Mouse (Mus musculus): Measurements from ENCODE around the gene Olfr734. TPM values are rescaled to one million over a fixed set of nuclear protein-coding genes. Genes with fewer than 3 reads are reported as not detected.

The Olfr734 gene
- polyA plus RNA-seq (2015; fragmentation: Nextera tagmentation; extraction: Ambion mirVana): not detected in 2 replicates

GRCm38 (mm10) chr14:50326661-50327060 lies at the start of gene Olfr734:
Gene Olfr734, minus strand, starts transcription at chr14:50326761.
- H3K4me3 ChIP-seq: no peak within 1 kb of the TSS
- H3K9ac ChIP-seq: no peak within 1 kb of the TSS
- no peak within 1 kb of the TSS for H3K27ac ChIP-seq
- no peaks in the 10 kb centered on the region for H3K4me1 ChIP-seq
- H3K36me3 ChIP-seq: no peaks in the 10 kb centered on the region
- H3K9me3 ChIP-seq: no peaks in the 10 kb centered on the region
- no peak within 1 kb of the TSS for H3K4me2 ChIP-seq
- no peak for ATAC-seq (ENCODE audit: insufficient number of reproducible peaks, insufficient read depth, low FRiP score, low TSS enrichment, low read depth)
- no peaks in the 10 kb centered on the region for H3K27me3 ChIP-seq
- WGBS: 77% methylated on average over 1 of the region's 1 CpGs

- no peaks in the 10 kb centered on the region for H3K4me1 ChIP-seq
- H3K4me2 ChIP-seq: no peak overlapping the region
- H3K27me3 ChIP-seq: no peaks in the 10 kb centered on the region
- no peaks in the 10 kb centered on the region for H3K36me3 ChIP-seq
- H3K4me3 ChIP-seq: no peak overlapping the region
- no peak overlapping the region for H3K27ac ChIP-seq
- no peak for ATAC-seq (ENCODE audit: insufficient number of reproducible peaks, insufficient read depth, low FRiP score, low TSS enrichment, low read depth)
- 76% methylated on average over 2 of the region's 2 CpGs for WGBS
- 0 out of 2 replicates have a peak, but pooled peaks cover 3% of the 10 kb centered on the region for H3K9me3 ChIP-seq
- H3K9ac ChIP-seq: no peak overlapping the region
Observed at GRCm38 (mm10) chr14:50363561-50363960, 37.0 kb upstream of the Olfr734 start.

- Histone ChIP-seq H3K4me1 (no peaks in the 10 kb centered on the region), H3K4me3 (no peak overlapping the region), H3K27me3 (no peaks in the 10 kb centered on the region), H3K9me3 (0 out of 2 replicates have a peak, but pooled peaks cover 3% of the 10 kb centered on the region), H3K27ac (no peak overlapping the region), H3K9ac (no peak overlapping the region), H3K36me3 (no peaks in the 10 kb centered on the region), H3K4me2 (no peak overlapping the region)
- ATAC-seq (ENCODE audit: insufficient number of reproducible peaks, insufficient read depth, low FRiP score, low TSS enrichment, low read depth): no peak
- WGBS: 77% methylated on average over 3 of the region's 3 CpGs
Observed at GRCm38 (mm10) chr14:50360480-50360879, 33.9 kb upstream of the Olfr734 start.

- Histone ChIP-seq H3K4me1 (no peaks in the 10 kb centered on the region), H3K4me3 (no peak within 1 kb of the TSS), H3K27ac (no peak within 1 kb of the TSS), H3K9me3 (no peaks in the 10 kb centered on the region), H3K9ac (no peak within 1 kb of the TSS), H3K36me3 (no peaks in the 10 kb centered on the region), H3K4me2 (no peak within 1 kb of the TSS), H3K27me3 (no peaks in the 10 kb centered on the region)
- no peak for ATAC-seq (ENCODE audit: insufficient number of reproducible peaks, insufficient read depth, low FRiP score, low TSS enrichment, low read depth)
- WGBS: 84% methylated on average over 2 of the region's 2 CpGs
Observed at GRCm38 (mm10) chr14:50357593-50357992, 31.0 kb upstream of the Olfr734 start, which contains the start of gene Tlr11. Gene Tlr11, plus strand, starts transcription at chr14:50357914.

GRCm38 (mm10) chr14:50356725-50357124 lies 30.2 kb upstream of the Olfr734 start:
- Histone ChIP-seq H3K4me2 (no peak overlapping the region), H3K27me3 (no peaks in the 10 kb centered on the region), H3K4me1 (no peaks in the 10 kb centered on the region), H3K9ac (no peak overlapping the region), H3K27ac (no peak overlapping the region), H3K36me3 (no peaks in the 10 kb centered on the region), H3K9me3 (no peaks in the 10 kb centered on the region), H3K4me3 (no peak overlapping the region)
- WGBS: 75% methylated on average over 2 of the region's 2 CpGs
- ATAC-seq (ENCODE audit: insufficient number of reproducible peaks, insufficient read depth, low FRiP score, low TSS enrichment, low read depth): no peak

GRCm38 (mm10) chr14:50352438-50352837 lies 25.9 kb upstream of the Olfr734 start:
- Histone ChIP-seq H3K36me3 (no peaks in the 10 kb centered on the region), H3K27ac (no peak overlapping the region), H3K4me2 (no peak overlapping the region), H3K4me1 (no peaks in the 10 kb centered on the region), H3K9me3 (no peaks in the 10 kb centered on the region), H3K9ac (no peak overlapping the region), H3K4me3 (no peak overlapping the region), H3K27me3 (no peaks in the 10 kb centered on the region)
- ATAC-seq (ENCODE audit: insufficient number of reproducible peaks, insufficient read depth, low FRiP score, low TSS enrichment, low read depth): no peak
- 26% methylated on average over 3 of the region's 3 CpGs for WGBS

GRCm38 (mm10) chr14:50348796-50349195 lies 22.2 kb upstream of the Olfr734 start, which contains the start of gene Olfr735:
Gene Olfr735, minus strand, starts transcription at chr14:50348872.
- Histone ChIP-seq H3K27me3 (no peaks in the 10 kb centered on the region), H3K4me2 (no peak within 1 kb of the TSS), H3K27ac (no peak within 1 kb of the TSS), H3K4me1 (no peaks in the 10 kb centered on the region), H3K9ac (no peak within 1 kb of the TSS), H3K4me3 (no peak within 1 kb of the TSS), H3K9me3 (no peaks in the 10 kb centered on the region), H3K36me3 (no peaks in the 10 kb centered on the region)
- WGBS: 81% methylated on average over 2 of the region's 2 CpGs
- no peak for ATAC-seq (ENCODE audit: insufficient number of reproducible peaks, insufficient read depth, low FRiP score, low TSS enrichment, low read depth)

GRCm38 (mm10) chr14:50301422-50301821 lies 25.1 kb downstream of the Olfr734 start, which contains the start of gene Olfr733:
Gene Olfr733, minus strand, starts transcription at chr14:50301522.
- no peaks in the 10 kb centered on the region for H3K4me1 ChIP-seq
- H3K4me3 ChIP-seq: no peak within 1 kb of the TSS
- H3K36me3 ChIP-seq: no peaks in the 10 kb centered on the region
- H3K9ac ChIP-seq: no peak within 1 kb of the TSS
- H3K4me2 ChIP-seq: no peak within 1 kb of the TSS
- ATAC-seq (ENCODE audit: insufficient number of reproducible peaks, insufficient read depth, low FRiP score, low TSS enrichment, low read depth): no peak
- no peaks in the 10 kb centered on the region for H3K27me3 ChIP-seq
- H3K9me3 ChIP-seq: no peaks in the 10 kb centered on the region
- no peak within 1 kb of the TSS for H3K27ac ChIP-seq

- no peak for ATAC-seq (ENCODE audit: insufficient number of reproducible peaks, insufficient read depth, low FRiP score, low TSS enrichment, low read depth)
- no peaks in the 10 kb centered on the region for H3K9me3 ChIP-seq
- H3K4me1 ChIP-seq: no peaks in the 10 kb centered on the region
- 89% methylated on average over 1 of the region's 1 CpGs for WGBS
- no peak within 1 kb of the TSS for H3K9ac ChIP-seq
- H3K27ac ChIP-seq: no peak within 1 kb of the TSS
- no peaks in the 10 kb centered on the region for H3K36me3 ChIP-seq
- H3K4me2 ChIP-seq: no peak within 1 kb of the TSS
- no peaks in the 10 kb centered on the region for H3K27me3 ChIP-seq
- H3K4me3 ChIP-seq: no peak within 1 kb of the TSS
Observed at GRCm38 (mm10) chr14:50284106-50284505, 42.5 kb downstream of the Olfr734 start, which contains the start of gene Olfr732. Gene Olfr732, minus strand, starts transcription at chr14:50284206.

Other genes with a start within 250 kb of the Olfr734 start
- not detected in 2 replicates for gene Olfr726, start 235.8 kb downstream of the Olfr734 start, polyA plus RNA-seq (2015; fragmentation: Nextera tagmentation; extraction: Ambion mirVana)
- gene Olfr727, start 203.6 kb downstream of the Olfr734 start, polyA plus RNA-seq (2015; fragmentation: Nextera tagmentation; extraction: Ambion mirVana): not detected in 2 replicates
- gene Olfr728, start 184.1 kb downstream of the Olfr734 start, polyA plus RNA-seq (2015; fragmentation: Nextera tagmentation; extraction: Ambion mirVana): not detected in 2 replicates
- gene Olfr729, start 173.9 kb downstream of the Olfr734 start, polyA plus RNA-seq (2015; fragmentation: Nextera tagmentation; extraction: Ambion mirVana): 0.06 TPM in 1 of 2 replicates, not detected in the other
- gene Olfr730, start 138.6 kb downstream of the Olfr734 start, polyA plus RNA-seq (2015; fragmentation: Nextera tagmentation; extraction: Ambion mirVana): not detected in 2 replicates
- gene Olfr731, start 84.9 kb downstream of the Olfr734 start, polyA plus RNA-seq (2015; fragmentation: Nextera tagmentation; extraction: Ambion mirVana): not detected in 2 replicates
- gene Olfr732, start 42.6 kb downstream of the Olfr734 start, polyA plus RNA-seq (2015; fragmentation: Nextera tagmentation; extraction: Ambion mirVana): not detected in 2 replicates
- gene Olfr733, start 25.2 kb downstream of the Olfr734 start, polyA plus RNA-seq (2015; fragmentation: Nextera tagmentation; extraction: Ambion mirVana): 0.10 TPM in 1 of 2 replicates, not detected in the other
- gene Olfr735, start 22.1 kb upstream of the Olfr734 start, polyA plus RNA-seq (2015; fragmentation: Nextera tagmentation; extraction: Ambion mirVana): not detected in 2 replicates
- gene Tlr11, start 31.2 kb upstream of the Olfr734 start, polyA plus RNA-seq (2015; fragmentation: Nextera tagmentation; extraction: Ambion mirVana): 0.07 TPM in 1 of 2 replicates, not detected in the other
- 0.22 TPM in 1 of 2 replicates, not detected in the other for gene Olfr736, start 54.4 kb upstream of the Olfr734 start, polyA plus RNA-seq (2015; fragmentation: Nextera tagmentation; extraction: Ambion mirVana)
- gene Olfr738, start 80.8 kb upstream of the Olfr734 start, polyA plus RNA-seq (2015; fragmentation: Nextera tagmentation; extraction: Ambion mirVana): not detected in 2 replicates
- not detected in 2 replicates for gene Olfr739, start 91.9 kb upstream of the Olfr734 start, polyA plus RNA-seq (2015; fragmentation: Nextera tagmentation; extraction: Ambion mirVana)
- gene Olfr740, start 118.8 kb upstream of the Olfr734 start, polyA plus RNA-seq (2015; fragmentation: Nextera tagmentation; extraction: Ambion mirVana): not detected in 2 replicates
- not detected in 2 replicates for gene Olfr741, start 146.0 kb upstream of the Olfr734 start, polyA plus RNA-seq (2015; fragmentation: Nextera tagmentation; extraction: Ambion mirVana)
- gene Olfr742, start 176.8 kb upstream of the Olfr734 start, polyA plus RNA-seq (2015; fragmentation: Nextera tagmentation; extraction: Ambion mirVana): not detected in 2 replicates
- gene Olfr743, start 195.1 kb upstream of the Olfr734 start, polyA plus RNA-seq (2015; fragmentation: Nextera tagmentation; extraction: Ambion mirVana): not detected in 2 replicates

All from embryonic facial prominence, embryonic 13.5 days (tissue).